Comparison of ENCODE assay signal across 18 mouse cellular contexts in the genomic region with DNA sequence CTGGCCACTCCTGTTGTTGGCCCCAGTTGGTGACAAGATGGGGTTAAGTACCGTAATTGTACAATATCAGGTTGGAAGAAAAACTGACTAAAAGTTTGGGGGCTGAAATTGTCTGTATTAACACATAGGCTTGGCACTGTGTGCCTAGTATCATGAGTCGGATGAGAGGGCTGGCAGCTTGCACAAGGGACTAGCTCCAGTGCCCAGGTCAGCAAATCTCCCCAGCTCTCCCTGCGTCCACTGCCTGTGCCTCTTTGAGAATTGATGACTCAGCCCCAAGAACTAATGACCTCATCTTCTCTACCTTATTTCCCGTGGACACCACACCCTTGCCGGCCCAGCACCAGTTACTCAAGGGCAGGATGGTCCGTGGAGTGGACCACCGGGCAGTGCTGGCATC. TPM values are rescaled to one million over a fixed set of nuclear protein-coding genes. Genes with fewer than 3 reads are reported as not detected.
DNase-seq lines count a peak whose midpoint lies in the region; ATAC-seq lines count a peak whose summit lies in the region.
"Had no signal": no experiment of that assay in that cellular context is flagged by ENCODE, and none has a peak within 500 bp of the region (broad histone marks: within the 10 kb centered on the region; RNA-seq: fewer than 3 reads in every experiment).

No protein-coding gene starts in this region.

- H3K27me3 ChIP-seq in forebrain, embryonic 14.5 days (replicated peaks; ENCODE audit: control insufficient read depth, insufficient read depth, low read length) = no peaks in the 10 kb centered on the region
- H3K27me3 ChIP-seq in midbrain, embryonic 12.5 days = peaks cover 44% of the 10 kb centered on the region

- H3K9ac ChIP-seq in forebrain, embryonic 14.5 days (ENCODE audit: low read length) = peak overlapping the region; percentile 48; the same call in 1 of the 2 replicates
- 0 out of 2 replicates have a peak overlapping the region, but pooled peaks have one; percentile 26 for H3K9ac ChIP-seq in midbrain, embryonic 12.5 days (replicated peaks)
- H3K9ac ChIP-seq: embryonic facial prominence, embryonic 15.5 days had no signal

- H3K4me3 ChIP-seq in forebrain, embryonic 14.5 days (ENCODE audit: low read depth, low read length) = no peak overlapping the region
- H3K4me3 ChIP-seq in midbrain, embryonic 12.5 days = no peak overlapping the region
- H3K4me3 ChIP-seq: embryonic facial prominence, embryonic 15.5 days had no signal

- DNase-seq in 3134 (ENCODE audit: extremely low read depth, insufficient read length, low spot score) (peak; percentile 59), NIH3T3 (ENCODE audit: low read depth) (peak; percentile 34)
- no peak for DNase-seq in forebrain, embryonic 14.5 days (ENCODE audit: low spot score)
- DNase-seq in heart, adult 11 months = no peak
- no peak for DNase-seq in cerebellum, adult 18-20 months
- DNase-seq in gastrocnemius, postnatal 4 days (ENCODE audit: low spot score in 2 of 2) = no peak
- DNase-seq in cerebellum, postnatal 4 days (ENCODE audit: low spot score in 2 of 2) = no peak
- DNase-seq: adrenal gland, adult 8-10 months; gastrocnemius, postnatal 14 days; kidney, adult 9 months; kidney, postnatal 36 days; liver; lung, adult 18-20 months; lung, postnatal 4 days; right cerebral cortex, postnatal 25 days; thymus, postnatal 14 days had no signal

- peaks cover 69% of the 10 kb centered on the region for H3K4me1 ChIP-seq in forebrain, embryonic 14.5 days (ENCODE audit: control insufficient read depth, insufficient read depth, low read length)
- H3K4me1 ChIP-seq in midbrain, embryonic 12.5 days = peaks cover 83% of the 10 kb centered on the region

- no peak overlapping the region for H3K4me2 ChIP-seq in forebrain, embryonic 14.5 days (ENCODE audit: low read length)
- no peak overlapping the region for H3K4me2 ChIP-seq in midbrain, embryonic 12.5 days (replicated peaks)
- H3K4me2 ChIP-seq: embryonic facial prominence, embryonic 15.5 days had no signal

- ATAC-seq in forebrain, embryonic 14.5 days = no peak
- ATAC-seq in midbrain, embryonic 12.5 days (ENCODE audit: low FRiP score, low read depth) = no peak

- H3K36me3 ChIP-seq in forebrain, embryonic 14.5 days (ENCODE audit: control insufficient read depth, insufficient read depth, low read length) = no peaks in the 10 kb centered on the region
- no peaks in the 10 kb centered on the region for H3K36me3 ChIP-seq in midbrain, embryonic 12.5 days
- H3K36me3 ChIP-seq: embryonic facial prominence, embryonic 15.5 days had no signal

- no peaks in the 10 kb centered on the region for H3K9me3 ChIP-seq in forebrain, embryonic 14.5 days (replicated peaks; ENCODE audit: control insufficient read depth, low read length)
- no peaks in the 10 kb centered on the region for H3K9me3 ChIP-seq in midbrain, embryonic 12.5 days
- H3K9me3 ChIP-seq: embryonic facial prominence, embryonic 15.5 days had no signal

- 69% methylated on average over 7 of the region's 7 CpGs for WGBS in forebrain, embryonic 14.5 days
- WGBS in midbrain, embryonic 12.5 days = 89% methylated on average over 7 of the region's 7 CpGs

- peak overlapping the region; percentile 95 for H3K27ac ChIP-seq in forebrain, embryonic 14.5 days (ENCODE audit: low read depth, low read length)
- H3K27ac ChIP-seq in midbrain, embryonic 12.5 days (replicated peaks) = peak overlapping the region; percentile 85
- H3K27ac ChIP-seq: embryonic facial prominence, embryonic 15.5 days had no signal

RNA-seq across cellular contexts. Expression of gene Stra6, which starts 13.7 kb away (rescaled TPM):
- 9.9 and 11.1 TPM in 2 replicates for polyA plus RNA-seq in forebrain, embryonic 14.5 days (2014; fragmentation: Nextera tagmentation; extraction: Ambion mirVana)
- polyA plus RNA-seq in midbrain, embryonic 12.5 days (2016; fragmentation: Nextera tagmentation; extraction: Ambion mirVana) = 8.6 and 9.1 TPM in 2 replicates
- 1 to 10 TPM in 1 of 2 experiments, under 1 TPM in 1; 0.74 to 1.1 TPM for total RNA-seq in gastrocnemius, postnatal 4 days (2021)

RNA-seq across cellular contexts. Expression of gene Cyp11a1, which starts 43.6 kb away (rescaled TPM):
- polyA plus RNA-seq in forebrain, embryonic 14.5 days (2014; fragmentation: Nextera tagmentation; extraction: Ambion mirVana) = 0.15 and 0.54 TPM in 2 replicates
- polyA plus RNA-seq in midbrain, embryonic 12.5 days (2016; fragmentation: Nextera tagmentation; extraction: Ambion mirVana) = 0.42 TPM in 1 of 2 replicates, not detected in the other
- 1 to 10 TPM; 5.4 TPM for total RNA-seq in gastrocnemius, postnatal 4 days (2021)

Comparison
In these comparisons a context has a peak if more than half of its experiments do, and no peak if none do; other contexts are left out.
1. DNase-seq: peak in 3134 (single experiment) and NIH3T3 (single experiment); none in forebrain, embryonic 14.5 days (single experiment), heart, adult 11 months (single experiment), cerebellum, adult 18-20 months (0 of 2), gastrocnemius, postnatal 4 days (0 of 2) and cerebellum, postnatal 4 days (0 of 2).